Mouse (Mus musculus): ENCODE measurements at regions not wholly inside any gene's neighbourhood (a gene's known extent, or its start where the extent isn't known, plus 50 kb on each side); places are given as distances from the start of the nearest gene placed in this dataset.

DNA sequence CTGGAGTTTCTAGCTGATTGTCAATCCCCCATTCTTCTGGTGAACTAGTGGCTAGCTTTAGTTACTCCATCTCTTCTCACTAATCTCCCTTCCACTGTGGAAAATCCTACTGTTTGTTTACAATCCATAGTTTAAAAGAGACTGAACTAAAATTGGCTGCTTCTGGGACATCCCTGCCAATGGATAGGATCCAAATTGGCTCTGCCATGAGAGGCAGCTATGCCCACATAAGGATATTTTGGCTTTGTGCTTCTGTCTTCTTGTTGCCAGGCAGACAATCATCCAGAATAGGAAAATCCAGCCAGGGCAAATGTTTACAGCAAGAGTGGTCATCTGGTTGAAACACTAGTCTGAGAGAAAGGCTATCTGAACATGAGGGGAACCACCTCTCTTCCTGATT lies 610.0 kb downstream of the Cetn3 start:
- Histone ChIP-seq H3K4me1 (ENCODE audit: control insufficient read depth, insufficient read depth, low read length) (no peaks in the 10 kb centered on the region), H3K4me3 (ENCODE audit: low read depth, low read length) (no peak overlapping the region), H3K4me2 (ENCODE audit: low read length) (no peak overlapping the region), H3K9ac (ENCODE audit: low read length) (no peak overlapping the region), H3K27me3 (replicated peaks; ENCODE audit: control insufficient read depth, insufficient read depth, low read length) (no peaks in the 10 kb centered on the region), H3K9me3 (replicated peaks; ENCODE audit: control insufficient read depth, low read length) (no peaks in the 10 kb centered on the region), H3K27ac (ENCODE audit: low read depth, low read length) (no peak overlapping the region), H3K36me3 (ENCODE audit: control insufficient read depth, insufficient read depth, low read length) (no peaks in the 10 kb centered on the region)
- DNase-seq (ENCODE audit: low spot score), result peak; percentile 59
- ATAC-seq, result peak; percentile 34; the same call in 1 of the 2 replicates

DNA sequence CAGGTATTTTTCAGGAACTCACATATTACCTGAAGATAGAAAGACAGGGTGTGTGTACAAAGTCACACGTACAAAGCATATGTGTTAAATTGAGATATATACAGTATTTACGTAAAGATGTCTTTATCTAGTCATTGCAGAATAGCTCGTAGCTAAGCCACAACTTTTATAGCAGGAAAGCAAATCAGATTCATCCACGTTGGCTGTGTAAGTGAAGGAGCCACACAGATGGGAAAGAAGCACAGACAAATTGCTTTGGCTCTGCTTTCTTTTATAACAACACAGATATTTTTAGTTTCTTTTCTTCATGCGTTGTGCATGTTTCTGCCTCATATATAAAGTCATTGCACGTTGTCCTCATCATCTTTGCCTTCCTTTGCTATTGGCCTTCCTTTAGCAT lies 610.6 kb downstream of the Cetn3 start:
- H3K27ac ChIP-seq (ENCODE audit: low read depth, low read length), result no peak overlapping the region
- no peak overlapping the region for H3K9ac ChIP-seq (ENCODE audit: low read length)
- no peaks in the 10 kb centered on the region for H3K27me3 ChIP-seq (replicated peaks; ENCODE audit: control insufficient read depth, insufficient read depth, low read length)
- DNase-seq (ENCODE audit: low spot score), result peak; percentile 22
- H3K4me2 ChIP-seq (ENCODE audit: low read length), result no peak overlapping the region
- no peaks in the 10 kb centered on the region for H3K4me1 ChIP-seq (ENCODE audit: control insufficient read depth, insufficient read depth, low read length)
- no peaks in the 10 kb centered on the region for H3K9me3 ChIP-seq (replicated peaks; ENCODE audit: control insufficient read depth, low read length)
- no peak for ATAC-seq
- H3K4me3 ChIP-seq (ENCODE audit: low read depth, low read length), result no peak overlapping the region
- WGBS, result 86% methylated on average over 6 of the region's 6 CpGs
- H3K36me3 ChIP-seq (ENCODE audit: control insufficient read depth, insufficient read depth, low read length), result no peaks in the 10 kb centered on the region

GRCm38 (mm10) chr13:82413677-82414076 lies 630.8 kb downstream of the Cetn3 start:
- Histone ChIP-seq H3K9me3 (replicated peaks; ENCODE audit: control insufficient read depth, low read length) (no peaks in the 10 kb centered on the region), H3K27me3 (replicated peaks; ENCODE audit: control insufficient read depth, insufficient read depth, low read length) (no peaks in the 10 kb centered on the region), H3K4me1 (ENCODE audit: control insufficient read depth, insufficient read depth, low read length) (no peaks in the 10 kb centered on the region), H3K4me3 (ENCODE audit: low read depth, low read length) (no peak overlapping the region), H3K27ac (ENCODE audit: low read depth, low read length) (no peak overlapping the region), H3K9ac (ENCODE audit: low read length) (no peak overlapping the region), H3K4me2 (ENCODE audit: low read length) (no peak overlapping the region), H3K36me3 (ENCODE audit: control insufficient read depth, insufficient read depth, low read length) (no peaks in the 10 kb centered on the region)
- WGBS, result 86% methylated on average over 3 of the region's 3 CpGs
- no peak for DNase-seq (ENCODE audit: low spot score)
- no peak for ATAC-seq

- Histone ChIP-seq H3K9ac (ENCODE audit: low read length) (no peak overlapping the region), H3K9me3 (replicated peaks; ENCODE audit: control insufficient read depth, low read length) (no peaks in the 10 kb centered on the region), H3K36me3 (ENCODE audit: control insufficient read depth, insufficient read depth, low read length) (no peaks in the 10 kb centered on the region), H3K4me2 (ENCODE audit: low read length) (no peak overlapping the region), H3K27ac (ENCODE audit: low read depth, low read length) (no peak overlapping the region), H3K27me3 (replicated peaks; ENCODE audit: control insufficient read depth, insufficient read depth, low read length) (no peaks in the 10 kb centered on the region), H3K4me3 (ENCODE audit: low read depth, low read length) (no peak overlapping the region), H3K4me1 (ENCODE audit: control insufficient read depth, insufficient read depth, low read length) (peaks cover 10% of the 10 kb centered on the region; the same call in 1 of the 2 replicates)
- ATAC-seq (no peak), DNase-seq (ENCODE audit: low spot score) (no peak)
Measured at GRCm38 (mm10) chr13:82420966-82421365, 638.1 kb downstream of the Cetn3 start.

GRCm38 (mm10) chr13:82423911-82424654 lies 641.2 kb downstream of the Cetn3 start:
- DNase-seq (ENCODE audit: low spot score), result peak; percentile 66
- peaks cover 10% of the 10 kb centered on the region; the same call in 1 of the 2 replicates for H3K4me1 ChIP-seq (ENCODE audit: control insufficient read depth, insufficient read depth, low read length)
- WGBS, result 41% methylated on average over 5 of the region's 5 CpGs
- H3K27ac ChIP-seq (ENCODE audit: low read depth, low read length), result no peak overlapping the region
- ATAC-seq, result peak; percentile 62
- no peak overlapping the region for H3K4me2 ChIP-seq (ENCODE audit: low read length)
- no peaks in the 10 kb centered on the region for H3K9me3 ChIP-seq (replicated peaks; ENCODE audit: control insufficient read depth, low read length)
- H3K9ac ChIP-seq (ENCODE audit: low read length), result no peak overlapping the region
- H3K4me3 ChIP-seq (ENCODE audit: low read depth, low read length), result no peak overlapping the region
- H3K27me3 ChIP-seq (replicated peaks; ENCODE audit: control insufficient read depth, insufficient read depth, low read length), result no peaks in the 10 kb centered on the region
- H3K36me3 ChIP-seq (ENCODE audit: control insufficient read depth, insufficient read depth, low read length), result no peaks in the 10 kb centered on the region

- Histone ChIP-seq H3K27ac (ENCODE audit: low read depth, low read length) (no peak overlapping the region), H3K36me3 (ENCODE audit: control insufficient read depth, insufficient read depth, low read length) (no peaks in the 10 kb centered on the region), H3K4me2 (ENCODE audit: low read length) (no peak overlapping the region), H3K27me3 (replicated peaks; ENCODE audit: control insufficient read depth, insufficient read depth, low read length) (no peaks in the 10 kb centered on the region), H3K4me3 (ENCODE audit: low read depth, low read length) (no peak overlapping the region), H3K9me3 (replicated peaks; ENCODE audit: control insufficient read depth, low read length) (no peaks in the 10 kb centered on the region), H3K9ac (ENCODE audit: low read length) (no peak overlapping the region), H3K4me1 (ENCODE audit: control insufficient read depth, insufficient read depth, low read length) (peaks cover 10% of the 10 kb centered on the region; the same call in 1 of the 2 replicates)
- ATAC-seq, result peak; percentile 68; the same call in 1 of the 2 replicates
- 38% methylated on average over 10 of the region's 10 CpGs for WGBS
- peak; percentile 28 for DNase-seq (ENCODE audit: low spot score)
Measured at GRCm38 (mm10) chr13:82424732-82425341, 642.0 kb downstream of the Cetn3 start.

GRCm38 (mm10) chr13:82432411-82432810 lies 649.5 kb downstream of the Cetn3 start:
- no peaks in the 10 kb centered on the region for H3K27me3 ChIP-seq (replicated peaks; ENCODE audit: control insufficient read depth, insufficient read depth, low read length)
- no peaks in the 10 kb centered on the region for H3K4me1 ChIP-seq (ENCODE audit: control insufficient read depth, insufficient read depth, low read length)
- ATAC-seq (no peak), DNase-seq (ENCODE audit: low spot score) (no peak)
- H3K4me3 ChIP-seq (ENCODE audit: low read depth, low read length), result no peak overlapping the region
- no peak overlapping the region for H3K4me2 ChIP-seq (ENCODE audit: low read length)
- H3K36me3 ChIP-seq (ENCODE audit: control insufficient read depth, insufficient read depth, low read length), result no peaks in the 10 kb centered on the region
- no peak overlapping the region for H3K27ac ChIP-seq (ENCODE audit: low read depth, low read length)
- no peaks in the 10 kb centered on the region for H3K9me3 ChIP-seq (replicated peaks; ENCODE audit: control insufficient read depth, low read length)
- H3K9ac ChIP-seq (ENCODE audit: low read length), result no peak overlapping the region
- 77% methylated on average over 2 of the region's 2 CpGs for WGBS

GRCm38 (mm10) chr13:82439294-82439693 lies 656.4 kb downstream of the Cetn3 start:
- H3K4me2 ChIP-seq (ENCODE audit: low read length), result no peak overlapping the region
- whole genome bisulfite sequencing, result 72% methylated on average over 1 of the region's 1 CpGs
- H3K9me3 ChIP-seq (replicated peaks; ENCODE audit: control insufficient read depth, low read length), result no peaks in the 10 kb centered on the region
- H3K4me1 ChIP-seq (ENCODE audit: control insufficient read depth, insufficient read depth, low read length), result no peaks in the 10 kb centered on the region
- no peak overlapping the region for H3K4me3 ChIP-seq (ENCODE audit: low read depth, low read length)
- DNase-seq (ENCODE audit: low spot score) (no peak), ATAC-seq (no peak)
- H3K27ac ChIP-seq (ENCODE audit: low read depth, low read length), result no peak overlapping the region
- no peaks in the 10 kb centered on the region for H3K27me3 ChIP-seq (replicated peaks; ENCODE audit: control insufficient read depth, insufficient read depth, low read length)
- no peak overlapping the region for H3K9ac ChIP-seq (ENCODE audit: low read length)
- no peaks in the 10 kb centered on the region for H3K36me3 ChIP-seq (ENCODE audit: control insufficient read depth, insufficient read depth, low read length)

- no peak overlapping the region for H3K4me2 ChIP-seq (ENCODE audit: low read length)
- no peaks in the 10 kb centered on the region for H3K36me3 ChIP-seq (ENCODE audit: control insufficient read depth, insufficient read depth, low read length)
- ATAC-seq (peak; percentile 46; the same call in 1 of the 2 replicates), DNase-seq (ENCODE audit: low spot score) (peak; percentile 4)
- no peak overlapping the region for H3K9ac ChIP-seq (ENCODE audit: low read length)
- H3K27me3 ChIP-seq (replicated peaks; ENCODE audit: control insufficient read depth, insufficient read depth, low read length), result no peaks in the 10 kb centered on the region
- 73% methylated on average over 5 of the region's 5 CpGs for WGBS
- H3K4me3 ChIP-seq (ENCODE audit: low read depth, low read length), result no peak overlapping the region
- no peaks in the 10 kb centered on the region for H3K9me3 ChIP-seq (replicated peaks; ENCODE audit: control insufficient read depth, low read length)
- H3K27ac ChIP-seq (ENCODE audit: low read depth, low read length), result no peak overlapping the region
- no peaks in the 10 kb centered on the region for H3K4me1 ChIP-seq (ENCODE audit: control insufficient read depth, insufficient read depth, low read length)
Measured at GRCm38 (mm10) chr13:82453650-82454049, 670.8 kb downstream of the Cetn3 start.

Measured in forebrain, embryonic 14.5 days (tissue).